Mouse (Mus musculus) hindbrain, embryonic 15.5 days (tissue): ENCODE results near the gene Fam53b. TPM values are rescaled to one million over a fixed set of nuclear protein-coding genes. Genes with fewer than 3 reads are reported as not detected.

Source experiments
- ATAC-seq: fragments of 200-750 bp; cut with Nextera tagmentation; 2 replicates; pipeline ENCODE4 v1.8.0; 2017; ENCODE audit warnings: low read depth, moderate number of reproducible peaks, moderate TSS enrichment; ENCODE audit not compliant: low FRiP score
- H3K27ac ChIP-seq: fragments of 300-500 bp; sonication (generic); replicated peaks from 2 replicates; pipeline ENCODE4 v1.5.1; 2015; ENCODE audit warnings: mild to moderate bottlenecking, inconsistent platforms
- H3K27me3 ChIP-seq: fragments of 300-500 bp; sonication (generic); 2 replicates; pipeline ENCODE4 v1.6.1; 2015; ENCODE audit warnings: control low read depth, inconsistent platforms
- H3K36me3 ChIP-seq: fragments of 300-500 bp; sonication (generic); 2 replicates; pipeline ENCODE4 v1.6.1; 2015; ENCODE audit warnings: control low read depth, inconsistent platforms
- H3K4me1 ChIP-seq: fragments of 300-500 bp; sonication (generic); replicated peaks from 2 replicates; pipeline ENCODE4 v1.6.1; 2015; ENCODE audit warnings: control low read depth, inconsistent platforms
- H3K4me2 ChIP-seq: fragments of 300-500 bp; sonication (generic); 2 replicates; pipeline ENCODE4 v1.6.1; 2015; ENCODE audit warnings: moderate library complexity, mild to moderate bottlenecking, inconsistent platforms
- H3K4me3 ChIP-seq: fragments of 300-500 bp; sonication (generic); 2 replicates; pipeline ENCODE4 v1.5.1; 2015; ENCODE audit warnings: mild to moderate bottlenecking, inconsistent platforms
- H3K9ac ChIP-seq: fragments of 300-500 bp; sonication (generic); 2 replicates; pipeline ENCODE4 v1.6.1; 2015; ENCODE audit warnings: inconsistent platforms
- H3K9me3 ChIP-seq: fragments of 300-500 bp; sonication (generic); 2 replicates; pipeline ENCODE4 v1.6.1; 2016; ENCODE audit warnings: control low read depth, inconsistent platforms
- WGBS: fragments of 180-500 bp; shearing (Covaris S2); methylation state at CpG from one replicate; pipeline ENCODE4 v1.1.7; 2015; 5-methylcytosine and 5-hydroxymethylcytosine counted together
- polyA plus RNA-seq: library from polyadenylated mRNA; unstranded; fragments of >200 nt; fragmentation: Nextera tagmentation; extraction: Ambion mirVana; gene quantifications from 2 replicates; pipeline ENCODE4 v1.2.1, GENCODE M21; 2015

Fam53b gene
- 16.1 and 17.9 TPM in 2 replicates for polyA plus RNA-seq

DNA sequence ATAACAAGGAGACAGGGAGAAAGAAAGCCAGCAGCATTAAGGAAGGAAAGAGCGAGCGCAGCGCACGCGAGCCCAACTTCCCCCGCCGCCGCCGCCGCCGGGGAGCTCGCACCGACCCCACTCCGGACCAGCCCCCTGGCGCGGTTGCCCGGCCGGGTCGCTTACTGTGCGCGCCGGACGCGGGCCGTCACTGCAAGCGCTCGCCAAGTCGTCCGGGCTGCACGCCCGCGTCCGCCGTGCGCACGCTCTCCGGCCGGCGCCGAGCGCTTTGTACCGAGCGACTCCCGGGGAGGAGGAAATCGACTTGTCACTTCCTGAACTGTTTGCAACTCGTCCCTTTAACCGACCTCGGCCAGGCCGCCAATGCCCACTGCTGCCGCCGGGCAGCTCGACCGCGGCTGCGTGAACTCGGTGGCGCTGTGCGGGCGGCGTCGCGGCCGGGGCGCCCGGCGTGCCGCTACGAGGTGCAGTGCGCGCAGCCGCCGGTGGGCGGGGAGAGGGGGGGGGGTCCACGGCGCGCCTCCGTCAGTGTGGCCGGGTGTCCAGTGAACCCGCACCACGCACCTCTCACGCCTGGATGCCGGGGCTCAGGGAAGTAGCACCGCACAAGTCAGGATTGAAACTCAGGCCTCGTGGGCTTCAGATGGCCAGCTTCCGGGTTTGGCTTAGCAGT is at the start of gene Fam53b:
Fam53b (minus strand) TSS at position 471 of the 673 bp plus-strand sequence.
- peak within 1 kb of the TSS; percentile 89 for H3K27ac ChIP-seq
- ATAC-seq = peak; percentile 59
- no peaks in the 10 kb centered on the region for H3K36me3 ChIP-seq
- peak within 1 kb of the TSS; percentile 63 for H3K4me3 ChIP-seq
- no peaks in the 10 kb centered on the region for H3K27me3 ChIP-seq
- H3K9ac ChIP-seq = peak within 1 kb of the TSS; percentile 67
- peaks cover 50% of the 10 kb centered on the region for H3K4me1 ChIP-seq
- peak within 1 kb of the TSS; percentile 93 for H3K4me2 ChIP-seq
- WGBS = under 1% methylated on average over 81 of the region's 85 CpGs
- no peaks in the 10 kb centered on the region for H3K9me3 ChIP-seq

DNA sequence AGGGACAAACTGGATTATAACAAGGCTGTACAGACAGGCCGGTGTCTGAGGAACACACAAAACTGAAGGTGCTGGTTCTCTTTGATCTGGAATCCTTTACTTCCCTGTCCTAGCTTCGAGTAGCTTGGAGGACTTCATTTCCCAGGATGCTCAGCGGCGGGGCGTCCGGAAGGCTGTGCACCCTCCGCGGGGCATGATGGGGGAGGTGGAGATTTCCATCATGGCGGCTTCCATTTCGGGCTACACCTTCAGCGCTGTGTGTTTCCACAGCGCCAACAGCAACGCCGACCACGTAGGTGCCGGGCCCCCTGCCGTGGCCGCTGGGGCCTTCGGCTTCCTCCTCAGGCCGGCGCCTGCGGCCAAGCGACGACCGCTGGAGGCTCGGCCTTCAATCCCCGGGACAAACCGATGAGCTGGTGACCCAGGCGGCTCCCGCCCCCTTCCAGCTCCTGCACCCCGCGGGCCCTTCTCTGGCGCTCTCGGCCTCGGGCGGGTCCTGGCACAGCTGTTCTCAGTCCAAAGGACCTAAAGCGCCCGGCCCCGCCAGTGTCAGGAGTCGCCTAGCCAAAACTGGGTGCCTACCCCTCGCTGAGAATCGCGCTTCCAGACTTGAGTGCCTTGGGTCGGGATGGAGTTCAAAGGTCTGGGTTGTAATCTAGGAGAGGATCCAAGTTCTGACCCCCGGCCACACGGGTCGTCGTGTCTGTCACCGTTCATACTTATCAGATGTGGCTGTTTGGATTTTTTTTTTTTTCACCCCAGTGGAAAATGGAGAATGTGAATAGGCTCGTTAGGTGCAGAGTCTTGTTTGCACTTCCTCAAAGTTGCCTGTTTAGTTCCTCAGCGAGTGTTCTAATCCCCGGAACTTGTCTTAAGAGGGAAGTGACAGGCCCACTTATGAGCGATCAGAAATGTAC is 45.6 kb upstream of the Fam53b start, which contains the start of gene Abraxas2:
Abraxas2 (plus strand) TSS at position 184 of the 917 bp plus-strand sequence.
- H3K9me3 ChIP-seq = no peaks in the 10 kb centered on the region
- ATAC-seq = peak; percentile 96
- peaks cover 24% of the 10 kb centered on the region for H3K4me1 ChIP-seq
- peak within 1 kb of the TSS; percentile 80 for H3K27ac ChIP-seq
- H3K27me3 ChIP-seq = no peaks in the 10 kb centered on the region
- peak within 1 kb of the TSS; percentile 74 for H3K4me3 ChIP-seq
- H3K9ac ChIP-seq = peak within 1 kb of the TSS; percentile 87
- WGBS = under 1% methylated on average over 53 of the region's 53 CpGs
- no peaks in the 10 kb centered on the region for H3K36me3 ChIP-seq
- peak within 1 kb of the TSS; percentile 79 for H3K4me2 ChIP-seq

DNA sequence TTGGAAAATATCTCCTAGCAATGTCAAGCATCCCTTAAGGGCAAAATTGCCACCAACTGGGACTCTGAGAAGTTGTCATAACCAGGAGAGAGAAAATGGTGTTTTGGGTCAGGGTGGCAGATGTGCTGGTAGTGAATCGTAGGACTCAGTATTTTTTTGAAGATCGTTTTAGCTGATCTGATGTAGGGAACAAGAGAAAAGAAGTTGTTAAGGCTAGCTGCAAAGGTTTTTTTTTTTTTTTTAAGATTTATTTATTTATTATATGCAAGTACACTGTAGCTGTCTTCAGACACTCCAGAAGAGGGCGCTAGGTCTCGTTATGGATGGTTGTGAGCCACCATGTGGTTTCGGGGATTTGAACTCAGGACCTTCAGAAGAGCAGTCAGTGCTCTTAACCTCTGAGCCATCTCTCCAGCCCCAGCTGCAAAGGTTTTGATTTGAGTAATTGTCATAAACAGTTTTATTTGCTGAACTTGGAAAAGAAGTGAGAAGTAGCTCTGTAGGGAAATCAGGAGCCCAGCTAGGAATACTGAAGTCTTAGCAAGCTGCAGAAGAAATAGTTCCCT is 44.4 kb upstream of the Fam53b start:
- H3K4me2 ChIP-seq = no peak overlapping the region; the same call in 1 of the 2 replicates
- H3K4me3 ChIP-seq = no peak overlapping the region
- no peak for ATAC-seq
- no peaks in the 10 kb centered on the region for H3K27me3 ChIP-seq
- no peak overlapping the region for H3K27ac ChIP-seq
- peaks cover 28% of the 10 kb centered on the region for H3K4me1 ChIP-seq
- 72% methylated on average over 5 of the region's 5 CpGs for WGBS
- no peaks in the 10 kb centered on the region for H3K9me3 ChIP-seq
- H3K9ac ChIP-seq = no peak overlapping the region
- no peaks in the 10 kb centered on the region for H3K36me3 ChIP-seq

DNA sequence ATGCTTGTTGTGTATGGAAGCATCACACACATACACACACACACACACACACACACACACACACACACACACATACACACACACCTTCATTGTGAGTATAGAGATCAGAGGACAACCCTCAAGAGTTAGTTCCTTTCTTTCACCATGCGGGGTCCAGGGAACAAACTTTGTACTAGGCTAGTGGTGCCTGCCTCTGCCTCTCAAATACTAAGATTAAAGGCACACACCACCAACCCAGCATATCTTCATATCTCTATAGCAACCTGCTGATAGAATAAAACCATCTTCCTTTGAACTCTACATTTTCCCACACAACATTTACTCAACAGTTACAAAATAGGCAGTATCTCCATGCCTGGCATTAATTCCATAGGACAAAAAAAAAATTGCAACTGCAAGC is 42.4 kb upstream of the Fam53b start:
- Histone ChIP-seq H3K9ac (no peak overlapping the region), H3K27me3 (no peaks in the 10 kb centered on the region), H3K4me3 (no peak overlapping the region), H3K4me1 (peaks cover 31% of the 10 kb centered on the region), H3K4me2 (no peak overlapping the region), H3K27ac (no peak overlapping the region), H3K9me3 (no peaks in the 10 kb centered on the region), H3K36me3 (no peaks in the 10 kb centered on the region)
- 80% methylated on average over 1 of the region's 1 CpGs for WGBS
- no peak for ATAC-seq

DNA sequence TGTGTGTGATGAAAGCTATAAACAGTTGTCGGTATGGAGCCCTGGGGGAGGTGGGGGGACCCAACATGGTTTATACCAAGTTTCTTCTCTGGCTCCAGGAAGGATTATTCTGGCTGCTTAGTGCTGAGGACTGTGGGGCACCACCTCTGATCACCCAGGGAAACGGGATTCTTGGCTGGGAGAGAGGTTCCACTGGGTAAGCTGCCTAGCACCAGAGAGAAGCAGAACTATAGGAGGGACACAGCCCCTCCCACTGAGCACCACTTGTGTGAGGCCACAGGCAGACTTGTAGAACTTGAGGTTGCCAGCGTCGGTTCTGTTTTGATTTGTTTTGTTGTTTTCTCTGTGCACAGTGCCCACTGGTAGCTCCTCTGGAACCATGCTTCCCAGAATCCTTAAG is 40.3 kb upstream of the Fam53b start:
- no peak overlapping the region for H3K4me3 ChIP-seq
- no peak overlapping the region for H3K9ac ChIP-seq
- peaks cover 12% of the 10 kb centered on the region; the same call in 1 of the 2 replicates for H3K36me3 ChIP-seq
- H3K27me3 ChIP-seq = no peaks in the 10 kb centered on the region
- 58% methylated on average over 4 of the region's 4 CpGs for WGBS
- no peaks in the 10 kb centered on the region for H3K9me3 ChIP-seq
- no peak overlapping the region for H3K4me2 ChIP-seq
- H3K27ac ChIP-seq = peak overlapping the region; percentile 96
- peaks cover 22% of the 10 kb centered on the region for H3K4me1 ChIP-seq
- no peak; the same call in 1 of the 2 replicates for ATAC-seq

DNA sequence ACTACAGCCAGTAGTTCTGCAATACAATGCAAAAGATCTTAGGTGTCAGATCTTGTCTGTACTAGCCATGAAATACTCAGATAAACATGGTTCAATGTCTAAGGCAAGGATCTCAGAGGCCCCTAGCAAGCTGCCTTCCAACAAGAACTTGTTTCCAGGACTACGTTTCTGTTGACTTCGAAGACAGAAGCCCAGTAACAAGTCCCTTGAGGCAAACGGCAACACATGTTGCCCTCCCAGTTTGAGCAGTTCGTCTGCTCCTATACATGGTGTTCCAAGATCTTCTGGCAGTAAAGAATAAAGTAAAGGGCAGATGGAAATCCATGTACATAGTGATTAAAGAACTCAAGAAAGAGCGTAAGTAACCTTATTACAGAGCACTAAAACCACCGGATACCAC is 39.7 kb upstream of the Fam53b start:
- peaks cover 18% of the 10 kb centered on the region for H3K4me1 ChIP-seq
- H3K27me3 ChIP-seq = no peaks in the 10 kb centered on the region
- no peak for ATAC-seq
- peak overlapping the region; percentile 96; the same call in 1 of the 2 replicates for H3K27ac ChIP-seq
- WGBS = 75% methylated on average over 6 of the region's 6 CpGs
- no peak overlapping the region for H3K9ac ChIP-seq
- no peak overlapping the region for H3K4me2 ChIP-seq
- H3K36me3 ChIP-seq = peaks cover 18% of the 10 kb centered on the region
- no peaks in the 10 kb centered on the region for H3K9me3 ChIP-seq
- no peak overlapping the region for H3K4me3 ChIP-seq

DNA sequence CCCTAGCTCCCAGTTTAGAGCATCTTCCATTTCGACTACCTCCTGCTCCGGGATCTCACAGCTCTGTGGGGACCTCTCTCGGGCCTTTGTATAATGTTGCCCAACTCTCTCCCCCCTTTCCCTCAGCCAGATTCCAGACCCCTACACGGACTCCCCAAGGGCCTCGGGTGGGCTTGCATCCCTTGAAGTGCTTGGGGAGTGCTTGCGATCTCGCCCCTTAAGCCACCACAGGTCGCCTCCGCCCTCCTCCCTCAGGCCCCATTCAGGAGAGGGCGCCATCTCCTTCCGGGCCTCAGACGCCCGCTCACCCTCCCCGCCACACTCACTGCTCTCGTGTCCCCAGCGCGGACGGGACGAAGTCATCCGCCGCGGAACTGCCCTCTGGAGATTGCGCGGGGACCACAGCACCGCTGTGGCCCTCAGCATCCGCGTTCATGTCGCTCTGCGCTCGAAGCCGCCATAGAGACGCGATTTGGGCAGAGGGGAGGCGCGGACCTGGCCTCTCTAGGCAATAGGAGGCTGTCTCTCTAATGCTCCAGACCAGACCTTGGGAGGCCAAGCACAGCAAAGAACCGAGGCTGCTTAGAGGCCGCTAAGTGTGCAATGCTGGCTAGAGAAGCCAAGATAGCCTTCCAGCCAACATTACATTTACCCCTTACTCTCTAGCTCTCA is 38.6 kb upstream of the Fam53b start, which contains the start of gene Eef1akmt2:
Eef1akmt2 (minus strand) TSS at position 501 of the 672 bp plus-strand sequence.
- peak; percentile 95 for ATAC-seq
- Histone ChIP-seq H3K36me3 (peaks cover 26% of the 10 kb centered on the region), H3K9me3 (no peaks in the 10 kb centered on the region), H3K4me3 (peak within 1 kb of the TSS; percentile 78), H3K27ac (peak within 1 kb of the TSS; percentile 96), H3K27me3 (no peaks in the 10 kb centered on the region), H3K4me1 (peaks cover 18% of the 10 kb centered on the region), H3K9ac (peak within 1 kb of the TSS; percentile 81), H3K4me2 (peak within 1 kb of the TSS; percentile 58)
- under 1% methylated on average over 37 of the region's 37 CpGs for WGBS

DNA sequence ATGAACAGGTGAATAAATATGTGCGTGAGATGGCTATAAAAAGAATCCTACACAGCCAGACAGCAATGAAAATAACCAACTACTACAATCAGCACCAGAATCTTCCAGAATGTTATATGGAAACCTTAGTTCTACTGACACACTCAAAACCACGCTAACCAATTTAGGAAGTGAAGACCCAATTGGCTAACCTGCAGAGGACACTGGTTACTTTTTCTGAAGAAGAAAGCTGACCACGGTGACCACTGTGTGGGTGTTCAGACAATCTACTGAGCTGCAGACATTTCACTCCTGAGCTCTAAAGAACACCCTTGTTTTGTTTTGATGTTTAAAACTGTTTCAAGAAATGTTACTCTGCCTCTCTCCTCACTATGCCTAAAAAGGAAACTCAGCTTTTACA is 29.5 kb upstream of the Fam53b start:
- H3K9me3 ChIP-seq = no peaks in the 10 kb centered on the region
- ATAC-seq = no peak
- WGBS = 92% methylated on average over 3 of the region's 3 CpGs
- no peaks in the 10 kb centered on the region for H3K27me3 ChIP-seq
- H3K4me2 ChIP-seq = no peak overlapping the region
- no peak overlapping the region for H3K9ac ChIP-seq
- H3K4me1 ChIP-seq = no peaks in the 10 kb centered on the region
- H3K27ac ChIP-seq = no peak overlapping the region
- no peak overlapping the region for H3K4me3 ChIP-seq
- peaks cover 33% of the 10 kb centered on the region for H3K36me3 ChIP-seq

DNA sequence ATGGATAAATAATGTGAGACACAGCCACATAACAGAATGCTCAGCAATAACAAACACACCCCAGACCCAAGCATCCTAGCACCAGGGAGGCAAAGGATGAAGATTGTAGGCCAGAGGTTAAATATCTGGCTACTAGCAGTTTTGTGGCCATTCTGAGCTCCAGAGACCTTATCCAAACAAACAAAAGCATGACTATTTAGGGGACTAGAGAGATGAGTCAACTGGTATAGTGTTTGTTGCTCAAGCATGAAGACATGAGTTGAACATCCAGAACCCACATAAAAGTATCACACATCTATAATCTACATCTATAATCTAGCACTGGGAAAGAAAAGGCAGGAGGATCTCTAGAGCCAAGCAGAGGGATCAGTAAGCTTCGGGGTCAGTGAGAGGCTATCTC is 28.8 kb upstream of the Fam53b start:
- Histone ChIP-seq H3K27me3 (no peaks in the 10 kb centered on the region), H3K4me1 (no peaks in the 10 kb centered on the region), H3K9me3 (no peaks in the 10 kb centered on the region), H3K9ac (no peak overlapping the region), H3K4me2 (no peak overlapping the region), H3K36me3 (peaks cover 28% of the 10 kb centered on the region), H3K4me3 (no peak overlapping the region), H3K27ac (no peak overlapping the region)
- ATAC-seq = no peak
- 100% methylated on average over 1 of the region's 1 CpGs for WGBS

DNA sequence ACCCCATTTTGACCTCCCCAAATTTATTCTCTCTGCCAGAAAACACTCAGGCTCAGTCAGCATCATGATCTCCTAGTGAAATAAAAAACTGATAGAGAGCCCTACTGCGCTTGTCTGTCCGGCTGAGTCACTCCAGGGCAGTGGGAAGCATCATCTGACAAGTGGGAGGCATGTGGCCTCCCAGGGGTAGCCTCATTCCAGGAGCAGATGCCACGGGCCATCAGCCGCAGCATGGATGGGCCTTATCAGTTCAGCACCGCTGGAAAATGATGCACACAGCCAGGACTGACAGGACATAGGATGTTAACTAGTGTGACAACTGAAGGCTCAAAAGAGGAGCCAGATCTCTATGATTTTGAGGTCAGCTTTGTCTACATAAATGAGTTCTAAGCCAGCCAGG is 27.6 kb upstream of the Fam53b start:
- Histone ChIP-seq H3K4me1 (no peaks in the 10 kb centered on the region), H3K9ac (0 out of 2 replicates have a peak overlapping the region, but pooled peaks have one; percentile 16), H3K36me3 (peaks cover 26% of the 10 kb centered on the region), H3K4me3 (no peak overlapping the region), H3K9me3 (no peaks in the 10 kb centered on the region), H3K27me3 (no peaks in the 10 kb centered on the region), H3K27ac (no peak overlapping the region), H3K4me2 (no peak overlapping the region)
- WGBS = 72% methylated on average over 5 of the region's 5 CpGs
- ATAC-seq = no peak

DNA sequence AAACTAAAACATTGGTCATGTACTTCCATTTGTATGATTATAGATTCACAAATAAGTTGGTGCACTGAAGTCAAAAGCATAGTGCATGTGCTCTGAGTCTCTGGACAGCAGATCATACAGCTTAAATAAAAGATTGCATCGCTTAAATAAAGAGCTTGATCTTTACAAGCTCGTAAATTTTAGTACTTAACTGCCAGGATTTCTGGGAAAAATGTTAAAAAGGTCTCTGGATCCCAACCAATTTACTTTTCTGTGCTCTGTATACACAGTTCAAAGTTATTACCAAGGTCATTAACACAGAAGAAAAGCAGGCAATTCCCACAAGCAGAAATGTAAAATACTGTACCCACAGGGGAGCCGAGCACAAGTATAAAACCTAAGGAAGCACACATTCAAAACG is 17.3 kb upstream of the Fam53b start:
- 77% methylated on average over 4 of the region's 4 CpGs for whole genome bisulfite sequencing
- Histone ChIP-seq H3K9me3 (no peaks in the 10 kb centered on the region), H3K9ac (no peak overlapping the region), H3K4me3 (no peak overlapping the region), H3K36me3 (peaks cover 31% of the 10 kb centered on the region), H3K27ac (no peak overlapping the region), H3K4me2 (no peak overlapping the region), H3K4me1 (no peaks in the 10 kb centered on the region), H3K27me3 (no peaks in the 10 kb centered on the region)
- ATAC-seq = no peak
